20 mouse cellular contexts compared by ENCODE assay signal in the genomic region with DNA sequence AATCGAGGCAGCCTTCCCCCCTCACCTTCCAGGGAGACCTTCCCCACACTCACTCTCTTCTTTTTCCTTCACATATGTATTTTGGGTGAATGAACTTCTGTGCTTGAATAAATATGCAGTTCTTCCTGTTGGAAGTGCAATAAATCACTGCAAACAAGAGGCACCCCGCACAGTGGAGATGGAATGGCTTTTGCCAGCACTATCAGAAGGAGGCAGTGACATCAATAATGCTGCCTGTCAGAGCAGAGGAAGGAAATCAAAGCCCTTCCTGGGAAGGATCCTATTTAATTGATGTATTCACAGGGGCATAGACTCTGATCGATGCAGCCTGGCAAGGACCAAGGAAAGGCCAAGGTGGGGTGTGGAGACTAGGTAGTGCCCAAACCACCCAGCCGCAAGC. TPM values are rescaled to one million over a fixed set of nuclear protein-coding genes. Genes with fewer than 3 reads are reported as not detected.
DNase-seq lines count a peak whose midpoint lies in the region; ATAC-seq and TF ChIP-seq lines count a peak whose summit lies in the region.
"Had no signal": no experiment of that assay in that cellular context is flagged by ENCODE, and none has a peak within 500 bp of the region (broad histone marks: within the 10 kb centered on the region; RNA-seq: fewer than 3 reads in every experiment).

No protein-coding gene starts in this region.

- H3K36me3 ChIP-seq in intestine, embryonic 14.5 days (ENCODE audit: control insufficient read depth, insufficient read depth, low read length): no peaks in the 10 kb centered on the region
- no peaks in the 10 kb centered on the region for H3K36me3 ChIP-seq in intestine, postnatal 0 days (ENCODE audit: control insufficient read depth, insufficient read depth)
- no peaks in the 10 kb centered on the region for H3K36me3 ChIP-seq in midbrain, postnatal 0 days (ENCODE audit: insufficient read depth, low read length)
- no peaks in the 10 kb centered on the region for H3K36me3 ChIP-seq in midbrain, embryonic 15.5 days (replicated peaks)
- H3K36me3 ChIP-seq: embryonic facial prominence, embryonic 10.5 days; heart, embryonic 12.5 days had no signal

- no peak overlapping the region for H3K4me2 ChIP-seq in intestine, embryonic 14.5 days (ENCODE audit: low read length)
- H3K4me2 ChIP-seq in intestine, postnatal 0 days (replicated peaks; ENCODE audit: low read depth): no peak overlapping the region
- H3K4me2 ChIP-seq in midbrain, postnatal 0 days (ENCODE audit: low read depth, low read length, poor library complexity, severe bottlenecking): no peak overlapping the region
- H3K4me2 ChIP-seq in midbrain, embryonic 15.5 days: no peak overlapping the region
- H3K4me2 ChIP-seq: heart, embryonic 12.5 days had no signal

- intact Hi-C loops in heart, postnatal 36 days (cut with DNase I): no loop called here

- ATAC-seq in intestine, embryonic 14.5 days (replicated peaks; ENCODE audit: low FRiP score, low TSS enrichment, low read depth): no peak
- no peak for ATAC-seq in intestine, postnatal 0 days
- ATAC-seq in midbrain, postnatal 0 days (ENCODE audit: low FRiP score): no peak
- no peak for ATAC-seq in midbrain, embryonic 15.5 days (replicated peaks)
- ATAC-seq: forebrain, postnatal 0 days had no signal

- peak; percentile 59 for DNase-seq in heart, adult 11 months
- DNase-seq in heart, postnatal 36 days: no peak
- peak; percentile 48 for DNase-seq in intestine, embryonic 14.5 days (ENCODE audit: low spot score)
- DNase-seq in midbrain, postnatal 0 days (ENCODE audit: low spot score): peak; percentile 21
- peak; percentile 44 for DNase-seq in mesoderm, embryonic 11.5 days (ENCODE audit: low read depth, low spot score)
- DNase-seq: adrenal gland, adult 2 months; adrenal gland, postnatal 25 days; cerebellum, adult 2 months; forebrain, postnatal 0 days; gastrocnemius, postnatal 14 days; kidney, adult 18-20 months had no signal

- H3K9ac ChIP-seq in intestine, embryonic 14.5 days (ENCODE audit: low read length): no peak overlapping the region
- H3K9ac ChIP-seq in intestine, postnatal 0 days (ENCODE audit: low read depth, low read length): no peak overlapping the region
- H3K9ac ChIP-seq in midbrain, postnatal 0 days (replicated peaks; ENCODE audit: low read length, poor library complexity, severe bottlenecking): no peak overlapping the region
- H3K9ac ChIP-seq in midbrain, embryonic 15.5 days: no peak overlapping the region
- H3K9ac ChIP-seq: forebrain, postnatal 0 days; heart, embryonic 12.5 days had no signal

- no peak overlapping the region for H3K4me3 ChIP-seq in intestine, embryonic 14.5 days (ENCODE audit: low read depth, low read length)
- H3K4me3 ChIP-seq in intestine, postnatal 0 days (ENCODE audit: low read depth, low read length): no peak overlapping the region
- no peak overlapping the region for H3K4me3 ChIP-seq in midbrain, postnatal 0 days (ENCODE audit: low read depth, low read length)
- no peak overlapping the region for H3K4me3 ChIP-seq in midbrain, embryonic 15.5 days
- H3K4me3 ChIP-seq: embryonic facial prominence, embryonic 10.5 days; heart, embryonic 12.5 days had no signal

- H3K27ac ChIP-seq in intestine, embryonic 14.5 days (ENCODE audit: low read depth): no peak overlapping the region
- no peak overlapping the region for H3K27ac ChIP-seq in intestine, postnatal 0 days (ENCODE audit: low read depth, low read length)
- no peak overlapping the region for H3K27ac ChIP-seq in midbrain, postnatal 0 days (ENCODE audit: low read depth, low read length)
- H3K27ac ChIP-seq in midbrain, embryonic 15.5 days: no peak overlapping the region
- H3K27ac ChIP-seq: embryonic facial prominence, embryonic 10.5 days had no signal

- no peaks in the 10 kb centered on the region for H3K9me3 ChIP-seq in intestine, embryonic 14.5 days (ENCODE audit: control insufficient read depth, low read length)
- H3K9me3 ChIP-seq in intestine, postnatal 0 days (ENCODE audit: control insufficient read depth): no peaks in the 10 kb centered on the region
- no peaks in the 10 kb centered on the region for H3K9me3 ChIP-seq in midbrain, postnatal 0 days (ENCODE audit: low read length)
- H3K9me3 ChIP-seq in midbrain, embryonic 15.5 days: no peaks in the 10 kb centered on the region
- H3K9me3 ChIP-seq: embryonic facial prominence, embryonic 10.5 days; heart, embryonic 12.5 days had no signal

- no peaks in the 10 kb centered on the region for H3K27me3 ChIP-seq in intestine, embryonic 14.5 days (replicated peaks; ENCODE audit: control insufficient read depth, insufficient read depth, low read length)
- H3K27me3 ChIP-seq in intestine, postnatal 0 days (replicated peaks; ENCODE audit: control insufficient read depth, insufficient read depth, low read length): no peaks in the 10 kb centered on the region
- no peaks in the 10 kb centered on the region for H3K27me3 ChIP-seq in midbrain, postnatal 0 days (ENCODE audit: insufficient read depth, low read length)
- H3K27me3 ChIP-seq in midbrain, embryonic 15.5 days (replicated peaks): no peaks in the 10 kb centered on the region
- H3K27me3 ChIP-seq: heart, embryonic 12.5 days had no signal

- 0 out of 2 replicates have a peak, but pooled peaks cover 2% of the 10 kb centered on the region for H3K4me1 ChIP-seq in intestine, embryonic 14.5 days (replicated peaks; ENCODE audit: control insufficient read depth, insufficient read depth, low read length)
- no peaks in the 10 kb centered on the region for H3K4me1 ChIP-seq in intestine, postnatal 0 days (replicated peaks; ENCODE audit: control insufficient read depth, insufficient read depth, low read length)
- H3K4me1 ChIP-seq in midbrain, postnatal 0 days (ENCODE audit: insufficient read depth, low read length): no peaks in the 10 kb centered on the region
- H3K4me1 ChIP-seq in midbrain, embryonic 15.5 days: no peaks in the 10 kb centered on the region
- H3K4me1 ChIP-seq: embryonic facial prominence, embryonic 10.5 days; heart, embryonic 12.5 days had no signal

- TF ChIP-seq CTCF in intestine, postnatal 0 days (IDR thresholded peaks at IDR 0.05; ENCODE audit: low read depth): no peak
- TF ChIP-seq CTCF in midbrain, postnatal 0 days (IDR thresholded peaks at IDR 0.05): no peak

- 49% methylated on average over 4 of the region's 4 CpGs for WGBS in intestine, embryonic 14.5 days
- 43% methylated on average over 4 of the region's 4 CpGs for WGBS in intestine, postnatal 0 days
- 77% methylated on average over 4 of the region's 4 CpGs for WGBS in midbrain, postnatal 0 days
- 74% methylated on average over 4 of the region's 4 CpGs for WGBS in midbrain, embryonic 15.5 days

RNA-seq across cellular contexts. Expression of gene Oat, which starts 33.8 kb away (rescaled TPM):
- 100 to 1,000 TPM; 169 to 175 TPM for total RNA-seq in heart, postnatal 36 days (2021)
- 873 and 898 TPM in 2 replicates for polyA plus RNA-seq in intestine, embryonic 14.5 days (2014; fragmentation: Nextera tagmentation; extraction: Ambion mirVana)
- polyA plus RNA-seq in intestine, postnatal 0 days (2015; fragmentation: Nextera tagmentation; extraction: Ambion mirVana): 1,789 and 2,051 TPM in 2 replicates
- 97.4 and 103 TPM in 2 replicates for total RNA-seq in midbrain, postnatal 0 days (2014; rRNA removed)
- 103 and 106 TPM in 2 replicates for polyA plus RNA-seq in midbrain, postnatal 0 days (2015; fragmentation: Nextera tagmentation; extraction: Ambion mirVana)
- 78.6 and 85.1 TPM in 2 replicates for polyA plus RNA-seq in midbrain, embryonic 15.5 days (2015; fragmentation: Nextera tagmentation; extraction: Ambion mirVana)

RNA-seq across cellular contexts. Expression of gene Nkx1-2, which starts 57.0 kb away (rescaled TPM):
- not detected for total RNA-seq in heart, postnatal 36 days (2021)
- 0.26 and 0.48 TPM in 2 replicates for polyA plus RNA-seq in intestine, embryonic 14.5 days (2014; fragmentation: Nextera tagmentation; extraction: Ambion mirVana)
- polyA plus RNA-seq in intestine, postnatal 0 days (2015; fragmentation: Nextera tagmentation; extraction: Ambion mirVana): 0.57 and 0.61 TPM in 2 replicates
- total RNA-seq in midbrain, postnatal 0 days (2014; rRNA removed): 0.60 and 0.80 TPM in 2 replicates
- polyA plus RNA-seq in midbrain, postnatal 0 days (2015; fragmentation: Nextera tagmentation; extraction: Ambion mirVana): 0.10 and 0.37 TPM in 2 replicates
- 0.70 and 1.2 TPM in 2 replicates for polyA plus RNA-seq in midbrain, embryonic 15.5 days (2015; fragmentation: Nextera tagmentation; extraction: Ambion mirVana)
- total RNA-seq: adrenal gland, adult 2 months; adrenal gland, postnatal 25 days; forebrain, postnatal 0 days; gastrocnemius, adult 18-20 months; gastrocnemius, postnatal 14 days; heart, adult 8-10 months; heart, postnatal 25 days had no signal
- polyA plus RNA-seq: adrenal gland, adult 2 months; cerebellum, adult 2 months; embryonic facial prominence, embryonic 14.5 days; forebrain, postnatal 0 days; heart, embryonic 12.5 days; heart, embryonic 16.5 days had no signal

Comparison
In these comparisons a context has a peak if more than half of its experiments do, and no peak if none do; other contexts are left out.
1. DNase-seq: peak in heart, adult 11 months (single experiment), intestine, embryonic 14.5 days (single experiment), midbrain, postnatal 0 days (single experiment) and mesoderm, embryonic 11.5 days (single experiment); none in heart, postnatal 36 days (0 of 2).